Mouse (Mus musculus): ENCODE data around the gene Wdfy1.

Gene Wdfy1

DNA sequence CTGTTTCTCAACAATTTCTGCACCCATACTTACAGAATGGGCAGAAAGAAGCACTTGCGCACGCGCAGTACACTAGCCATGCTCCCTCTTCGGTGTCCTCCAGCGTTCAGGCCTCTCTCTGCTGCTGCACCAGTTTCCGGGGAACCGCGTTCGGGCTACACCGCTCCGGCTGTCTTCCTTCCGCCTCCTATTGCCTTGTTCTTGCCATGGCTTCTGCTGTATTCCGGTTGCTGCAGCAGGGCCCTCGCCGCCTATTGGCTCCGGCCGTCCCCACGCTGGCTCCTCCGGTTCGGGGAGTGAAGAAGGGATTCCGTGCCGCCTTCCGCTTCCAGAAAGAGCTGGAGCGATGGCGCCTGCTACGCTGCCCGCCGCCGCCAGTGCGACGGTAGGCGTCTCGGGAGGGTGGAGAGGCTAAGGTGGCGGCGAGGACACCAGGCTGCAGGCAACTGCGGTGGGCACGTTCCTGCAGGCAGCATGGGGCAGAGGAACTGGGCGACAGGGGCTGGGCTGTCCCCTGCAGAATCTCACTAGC lies at the start of gene Wdfy1, which contains the start of gene Mrpl44:
TSS of gene Wdfy1 (minus strand) at position 217 of the 532 bp plus-strand sequence.
TSS of gene Mrpl44 (plus strand) at position 92 of the 532 bp plus-strand sequence.
- DNase-seq (ENCODE audit: low read depth): peak; percentile 90

- DNase-seq (ENCODE audit: low read depth): no peak
These were observed 48.1 kb upstream of the Wdfy1 start for GRCm38 (mm10) chr1:79823951-79824633.

- no peak for DNase-seq (ENCODE audit: low read depth)
These were observed 47.0 kb upstream of the Wdfy1 start for GRCm38 (mm10) chr1:79822806-79823525.

GRCm38 (mm10) chr1:79819296-79819879 lies 43.4 kb upstream of the Wdfy1 start:
- no peak for DNase-seq (ENCODE audit: low read depth)

- DNase-seq (ENCODE audit: low read depth): no peak
These were observed 39.5 kb upstream of the Wdfy1 start for GRCm38 (mm10) chr1:79815446-79815845.

GRCm38 (mm10) chr1:79809447-79809846 lies 33.5 kb upstream of the Wdfy1 start:
- no peak for DNase-seq (ENCODE audit: low read depth)

GRCm38 (mm10) chr1:79806865-79807264 lies 30.9 kb upstream of the Wdfy1 start:
- DNase-seq (ENCODE audit: low read depth): no peak

DNA sequence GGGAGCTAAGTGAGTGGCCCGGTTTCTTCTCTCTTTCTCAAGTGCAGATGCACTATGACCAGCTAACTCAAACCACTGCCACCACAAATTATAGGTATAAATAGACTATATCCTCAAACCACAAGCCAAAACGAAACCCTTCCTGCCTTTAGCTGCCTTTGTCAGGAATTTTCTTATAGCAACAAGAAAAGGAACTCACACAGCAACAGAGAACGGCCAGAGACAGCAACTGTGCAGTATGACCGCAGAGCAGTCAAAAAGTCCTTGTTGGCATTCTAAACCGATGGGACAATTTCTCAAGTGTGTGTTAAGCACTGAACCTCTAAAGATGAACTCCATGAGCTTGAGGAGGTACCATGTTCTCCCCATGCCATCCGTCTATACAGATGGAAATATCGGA lies 27.7 kb upstream of the Wdfy1 start:
- DNase-seq (ENCODE audit: low read depth): no peak

DNA sequence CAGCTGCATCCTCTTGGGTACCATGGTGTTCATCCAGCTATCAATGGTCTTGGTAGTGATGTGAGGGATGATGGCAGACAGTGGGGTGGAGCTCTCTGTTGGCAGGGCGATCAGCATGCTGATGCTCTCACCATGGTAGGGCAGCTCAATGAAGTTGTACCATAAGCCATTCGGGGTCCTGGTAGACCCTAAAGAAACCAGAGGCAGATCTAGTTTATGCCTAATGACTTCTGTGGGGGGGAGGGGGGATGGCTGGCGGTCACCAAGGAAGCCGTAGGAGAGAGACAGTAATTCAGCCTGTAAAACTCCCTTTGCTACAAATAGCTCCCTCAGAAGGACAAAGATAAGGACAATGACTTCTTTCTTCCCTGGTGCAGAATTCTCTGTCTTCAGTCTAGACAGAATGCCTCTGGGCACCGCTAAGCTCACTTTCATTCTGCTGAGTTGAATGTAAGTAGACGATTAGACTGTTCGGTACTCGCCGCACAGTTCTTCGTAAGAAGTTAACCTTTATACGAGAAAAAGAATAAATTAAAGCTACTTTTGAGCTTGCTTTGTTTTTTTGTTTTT lies 27.0 kb upstream of the Wdfy1 start:
- no peak for DNase-seq (ENCODE audit: low read depth)

- DNase-seq (ENCODE audit: low read depth): no peak
These were observed 21.1 kb upstream of the Wdfy1 start for GRCm38 (mm10) chr1:79797084-79797483.

- no peak for DNase-seq (ENCODE audit: low read depth)
These were observed 10.5 kb upstream of the Wdfy1 start for GRCm38 (mm10) chr1:79786267-79786927.

DNA sequence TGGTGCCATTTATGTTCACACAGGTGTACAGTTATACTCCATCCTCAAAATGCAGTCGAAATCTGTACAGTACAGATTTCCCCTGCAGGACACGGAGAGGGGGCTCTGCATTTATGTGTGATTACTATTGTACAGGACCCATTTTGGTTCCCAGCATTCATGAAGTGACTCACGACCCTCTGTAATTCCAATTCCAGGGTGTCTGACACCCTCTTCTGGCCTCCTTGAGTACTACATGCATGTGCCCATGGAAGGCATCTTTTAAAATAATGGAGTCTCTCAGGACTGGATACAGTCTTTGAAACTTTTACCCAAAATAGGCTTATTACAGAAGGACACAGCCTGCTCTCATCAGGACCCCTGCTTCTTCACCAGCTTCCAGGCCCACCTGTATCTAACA lies 6.5 kb upstream of the Wdfy1 start:
- DNase-seq (ENCODE audit: low read depth): no peak

DNA sequence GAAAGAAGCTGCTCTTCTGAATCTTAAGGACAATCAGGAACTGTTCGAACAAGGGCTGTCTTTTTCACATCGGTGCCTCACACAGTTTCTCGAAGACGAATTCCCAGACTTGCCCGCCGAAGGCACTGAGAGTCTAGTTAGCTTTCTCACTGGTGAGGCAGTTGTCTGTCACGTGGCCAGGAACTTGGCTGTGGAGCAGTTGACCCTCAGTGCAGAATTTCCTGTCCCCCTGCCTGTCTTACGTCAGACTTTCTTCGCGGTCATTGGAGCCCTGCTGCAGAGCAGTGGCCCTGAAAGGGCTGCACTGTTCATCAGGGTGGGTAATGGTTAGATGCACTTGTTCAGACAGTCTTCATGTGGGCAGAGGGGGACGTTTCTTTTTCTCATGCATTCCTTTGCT lies 2.1 kb upstream of the Wdfy1 start:
- no peak for DNase-seq (ENCODE audit: low read depth)

DNA sequence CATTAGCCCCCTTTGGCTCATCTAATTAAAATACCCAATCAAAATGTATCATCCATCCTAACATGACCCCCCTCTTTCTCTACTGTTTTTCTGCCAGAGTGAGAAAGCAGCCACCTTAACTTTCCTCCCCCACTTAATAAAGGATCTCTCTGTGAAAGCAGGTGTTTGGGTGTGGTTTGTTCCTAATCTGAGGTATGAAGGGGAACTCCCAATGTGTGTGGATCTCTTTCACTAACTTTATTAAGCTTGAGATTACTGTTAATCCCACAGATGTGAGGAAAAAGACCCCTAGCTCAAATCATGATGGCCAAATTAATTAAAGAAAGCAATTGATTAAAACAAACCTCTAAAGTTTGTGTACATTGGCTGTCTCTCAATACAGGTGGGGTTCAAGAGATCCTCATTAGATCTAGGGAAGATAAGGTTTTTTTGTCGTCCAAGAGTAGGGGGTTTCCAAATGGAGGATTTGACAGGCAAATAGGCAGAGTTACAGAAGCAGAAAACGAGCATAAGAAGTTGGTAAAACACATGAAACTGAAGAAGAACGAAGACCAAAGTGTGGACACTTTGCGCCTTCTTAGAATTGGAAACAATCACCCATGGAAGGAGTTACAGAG lies 1.7 kb downstream of the Wdfy1 start:
- no peak for DNase-seq (ENCODE audit: low read depth)

DNA sequence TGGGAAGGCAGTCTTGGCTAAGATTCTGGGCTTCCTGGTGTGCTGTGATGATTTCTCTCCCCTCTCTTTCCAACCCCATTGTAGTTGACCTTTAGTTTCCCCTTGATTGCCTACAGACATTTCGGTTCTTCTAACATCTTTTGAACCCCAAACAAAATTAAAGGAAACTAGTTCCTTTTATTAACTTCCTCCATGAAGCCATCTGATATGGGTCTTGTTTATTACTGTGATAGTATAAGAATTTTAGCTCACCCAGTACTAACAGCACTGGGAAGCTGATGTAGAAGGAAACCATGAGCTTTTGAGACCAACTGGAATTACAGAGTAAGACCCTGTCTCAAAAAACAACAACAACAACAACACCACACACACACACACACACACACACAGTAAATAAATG lies 7.7 kb downstream of the Wdfy1 start:
- no peak for DNase-seq (ENCODE audit: low read depth)

DNA sequence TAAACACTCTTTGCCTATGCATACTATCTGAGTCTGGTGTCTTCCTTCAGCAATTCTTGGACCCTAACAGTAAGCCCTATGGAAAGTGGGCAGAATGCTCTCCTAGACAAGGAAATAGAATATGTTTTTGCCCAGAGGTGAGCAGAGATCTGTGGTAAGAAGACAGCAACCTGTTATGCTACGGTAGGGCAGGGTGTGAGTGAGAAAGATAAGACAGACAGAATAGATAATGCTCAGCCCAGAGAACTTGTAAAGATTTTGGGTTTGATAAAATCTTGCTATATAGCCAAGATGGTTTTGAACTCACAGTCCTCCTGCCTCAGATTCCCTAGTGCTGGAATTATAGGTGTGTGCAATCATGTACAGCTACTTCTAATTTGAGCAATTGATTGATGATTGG lies 11.5 kb downstream of the Wdfy1 start:
- no peak for DNase-seq (ENCODE audit: low read depth)

GRCm38 (mm10) chr1:79764031-79764430 lies 11.9 kb downstream of the Wdfy1 start:
- no peak for DNase-seq (ENCODE audit: low read depth)

GRCm38 (mm10) chr1:79762282-79763250 lies 13.4 kb downstream of the Wdfy1 start:
- no peak for DNase-seq (ENCODE audit: low read depth)

DNA sequence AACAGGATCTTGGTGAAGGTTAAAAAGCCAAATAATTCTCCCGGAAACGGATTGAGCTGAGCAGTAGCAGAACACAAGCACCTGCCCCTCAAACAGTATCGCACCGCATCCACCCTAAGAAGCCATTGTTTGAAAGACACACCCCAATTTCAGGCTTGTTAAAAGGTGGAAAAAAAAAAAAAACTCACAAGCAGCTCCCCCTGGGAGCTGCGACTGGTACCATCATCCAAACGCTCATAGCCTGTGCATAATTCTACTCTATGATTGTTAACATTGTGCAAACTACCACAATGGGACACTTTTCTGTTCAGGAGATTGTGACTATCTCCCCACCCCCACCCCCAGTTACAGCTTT lies 14.0 kb downstream of the Wdfy1 start:
- DNase-seq (ENCODE audit: low read depth): no peak

GRCm38 (mm10) chr1:79761106-79761916 lies 14.6 kb downstream of the Wdfy1 start:
- peak; percentile 71 for DNase-seq (ENCODE audit: low read depth)

Measured in c-Kit-positive CD71-negative TER-119-negative erythroid progenitor cells, embryonic 14.5 days (primary cell).